Comparison of ENCODE assay signal across 10 mouse cellular contexts in genomic region chr1:43737812-43738518, GRCm38 (mm10). TPM values are rescaled to one million over a fixed set of nuclear protein-coding genes. Genes with fewer than 3 reads are reported as not detected.
DNase-seq lines count a peak whose midpoint lies in the region; ATAC-seq and TF ChIP-seq lines count a peak whose summit lies in the region.
"Had no signal": no experiment of that assay in that cellular context is flagged by ENCODE, and none has a peak within 500 bp of the region (broad histone marks: within the 10 kb centered on the region; RNA-seq: fewer than 3 reads in every experiment).

No protein-coding gene starts in this region.

- H3K4me1 ChIP-seq in ES-E14 (ENCODE audit: control insufficient read depth in 2 of 2, insufficient read depth in 2 of 2, low read length in 2 of 2, poor library complexity in 1 of 2): no peaks in the 10 kb centered on the region
- H3K4me1 ChIP-seq in midbrain, postnatal 0 days (ENCODE audit: insufficient read depth, low read length): no peaks in the 10 kb centered on the region
- H3K4me1 ChIP-seq: embryonic facial prominence, embryonic 12.5 days; liver, embryonic 15.5 days had no signal

- no peak overlapping the region for H3K27ac ChIP-seq in ES-E14 (ENCODE audit: insufficient read depth, low read depth, low read length, poor library complexity, severe bottlenecking)
- no peak overlapping the region for H3K27ac ChIP-seq in midbrain, postnatal 0 days (ENCODE audit: low read depth, low read length)
- H3K27ac ChIP-seq: embryonic facial prominence, embryonic 12.5 days; liver, embryonic 15.5 days had no signal

- peak; percentile 82 for ATAC-seq in midbrain, postnatal 0 days (ENCODE audit: low FRiP score)

- DNase-seq in heart, postnatal 10 days: peak; percentile 65 to 80
- no peak for DNase-seq in heart, postnatal 25 days (ENCODE audit: low spot score)
- peak; percentile 49 for DNase-seq in ES-E14 (ENCODE audit: low read depth, low spot score)
- DNase-seq in c-Kit-positive CD71-positive TER-119-positive erythroid progenitor cells, embryonic 14.5 days (ENCODE audit: low spot score): peak; percentile 25
- DNase-seq in heart, postnatal 14 days: peak; percentile 57 to 77
- peak; percentile 61 to 78 for DNase-seq in layer of hippocampus, postnatal 14 days (ENCODE audit: low spot score in 2 of 2)
- DNase-seq in midbrain, postnatal 0 days (ENCODE audit: low spot score): peak; percentile 77
- DNase-seq in spleen, adult 18-20 months: no peak

- intact Hi-C loops in heart, postnatal 10 days (cut with DNase I): loop anchor here (1.0 to 10.0 kb wide), 4 partner anchors 101 to 593 kb away; no protein-coding TSS in a partner anchor
- intact Hi-C loops in heart, postnatal 25 days (cut with DNase I): loop anchor here (1.0 kb wide), 1 partner anchor 439 kb away; no protein-coding TSS in a partner anchor
- intact Hi-C loops in heart, postnatal 14 days (cut with DNase I): loop anchor here (1.0 to 5.0 kb wide), 4 partner anchors 101 to 599 kb away; no protein-coding TSS in a partner anchor

- no peaks in the 10 kb centered on the region for H3K27me3 ChIP-seq in midbrain, postnatal 0 days (ENCODE audit: insufficient read depth, low read length)
- H3K27me3 ChIP-seq: embryonic facial prominence, embryonic 12.5 days; liver, embryonic 15.5 days had no signal

- TF ChIP-seq CTCF in midbrain, postnatal 0 days (IDR thresholded peaks at IDR 0.05): peak; percentile 92

- no peak overlapping the region for H3K9ac ChIP-seq in ES-E14 (ENCODE audit: insufficient read depth, low read depth, low read length, poor library complexity, severe bottlenecking)
- no peak overlapping the region for H3K9ac ChIP-seq in midbrain, postnatal 0 days (replicated peaks; ENCODE audit: low read length, poor library complexity, severe bottlenecking)
- H3K9ac ChIP-seq: embryonic facial prominence, embryonic 12.5 days; liver, embryonic 15.5 days had no signal

- 52% methylated on average over 7 of the region's 7 CpGs for WGBS in midbrain, postnatal 0 days

- no peaks in the 10 kb centered on the region for H3K36me3 ChIP-seq in ES-E14 (ENCODE audit: control insufficient read depth, insufficient read depth, low read length, poor library complexity, severe bottlenecking)
- H3K36me3 ChIP-seq in midbrain, postnatal 0 days (ENCODE audit: insufficient read depth, low read length): no peaks in the 10 kb centered on the region
- H3K36me3 ChIP-seq: embryonic facial prominence, embryonic 12.5 days; liver, embryonic 15.5 days had no signal

- no peaks in the 10 kb centered on the region for H3K9me3 ChIP-seq in ES-E14 (ENCODE audit: control insufficient read depth, insufficient read depth, low read depth, low read length)
- no peaks in the 10 kb centered on the region for H3K9me3 ChIP-seq in midbrain, postnatal 0 days (ENCODE audit: low read length)
- H3K9me3 ChIP-seq: embryonic facial prominence, embryonic 12.5 days; liver, embryonic 15.5 days had no signal

- H3K4me2 ChIP-seq in midbrain, postnatal 0 days (ENCODE audit: low read depth, low read length, poor library complexity, severe bottlenecking): no peak overlapping the region
- H3K4me2 ChIP-seq: embryonic facial prominence, embryonic 12.5 days; liver, embryonic 15.5 days had no signal

- in situ Hi-C loops in ES-E14 (cut with MboI; ENCODE audit: low sequenced_read_pairs in 2 of 2, unreplicated experiment in 2 of 2): no loop called here

- H3K4me3 ChIP-seq in ES-E14 (ENCODE audit: insufficient read depth in 1 of 2, low read depth in 1 of 2, low read length in 2 of 2, poor library complexity in 1 of 2, severe bottlenecking in 1 of 2): no peak overlapping the region
- no peak overlapping the region for H3K4me3 ChIP-seq in midbrain, postnatal 0 days (ENCODE audit: low read depth, low read length)
- H3K4me3 ChIP-seq: embryonic facial prominence, embryonic 12.5 days; liver, embryonic 15.5 days had no signal

TF ChIP-seq in ES-E14, 5 proteins besides CTCF, POLR2A, EP300 and RAD21:
- TF ChIP-seq ZC3H11A (IDR thresholded peaks at IDR 0.05; ENCODE audit: borderline replicate concordance, low read depth, low read length) (peak; percentile 72; the same call in 1 of the 2 replicates), CHD2 (IDR thresholded peaks at IDR 0.05; ENCODE audit: low read depth, low read length) (no peak)

RNA-seq across cellular contexts. Expression of gene 1500015O10Rik, which starts 7.6 kb away (rescaled TPM):
- total RNA-seq in heart, postnatal 10 days (2021): 1 to 10 TPM; 4.1 to 4.6 TPM
- total RNA-seq in heart, postnatal 25 days (2021): 1 to 10 TPM; 2.8 to 4.1 TPM
- total RNA-seq in ES-E14 (2012; rRNA removed): 1.2 and 1.9 TPM in 2 replicates
- total RNA-seq in heart, postnatal 14 days (2021): 1 to 10 TPM; 2.6 to 2.9 TPM
- total RNA-seq in layer of hippocampus, postnatal 14 days (2021): 10 to 100 TPM in 1 of 2 experiments, 1 to 10 TPM in 1; 4.0 to 49.2 TPM
- 7.7 and 21.9 TPM in 2 replicates for total RNA-seq in midbrain, postnatal 0 days (2014; rRNA removed)
- polyA plus RNA-seq in midbrain, postnatal 0 days (2015; fragmentation: Nextera tagmentation; extraction: Ambion mirVana): 12.8 and 14.6 TPM in 2 replicates

Comparison
In these comparisons a context has a peak if more than half of its experiments do, and no peak if none do; other contexts are left out.
1. DNase-seq: peak in heart, postnatal 10 days (2 of 2), ES-E14 (single experiment), c-Kit-positive CD71-positive TER-119-positive erythroid progenitor cells, embryonic 14.5 days (single experiment), heart, postnatal 14 days (2 of 2), layer of hippocampus, postnatal 14 days (2 of 2) and midbrain, postnatal 0 days (single experiment); none in heart, postnatal 25 days (single experiment) and spleen, adult 18-20 months (0 of 2).